Mouse (Mus musculus) layer of hippocampus, adult 18-20 months (tissue): ENCODE results near the gene Tyrobp. TPM values are rescaled to one million over a fixed set of nuclear protein-coding genes. Genes with fewer than 3 reads are reported as not detected.

Experiments
- DNase-seq, 2 experiments: peaks; one replicate each; pipeline ENCODE4 v3.0.0; 2022; ENCODE audit warnings: low spot score in 2 of 2
- total RNA-seq, 2 experiments: library from RNA; stranded (reverse); gene quantifications; 2 replicates each; pipeline ENCODE4 v1.2.3; 2021

Tyrobp gene
- total RNA-seq, 2 experiments from 2014 or later = 29.7 to 34.3 TPM

- DNase-seq = peak in 1 of 2 experiments; percentile 63
These were observed 9.6 kb downstream of the Tyrobp start for GRCm38 (mm10) chr7:30423071-30423641.

- no peak for DNase-seq
These were observed 15.8 kb downstream of the Tyrobp start for GRCm38 (mm10) chr7:30429327-30429726.

- no peak for DNase-seq
These were observed 16.6 kb downstream of the Tyrobp start for GRCm38 (mm10) chr7:30430191-30430590.

- DNase-seq = peak; percentile 83 to 94
These were observed 18.2 kb downstream of the Tyrobp start for GRCm38 (mm10) chr7:30431793-30432192.

GRCm38 (mm10) chr7:30434238-30434637 is 20.7 kb downstream of the Tyrobp start:
- DNase-seq = no peak

GRCm38 (mm10) chr7:30434701-30435100 is 21.1 kb downstream of the Tyrobp start:
- no peak for DNase-seq

- no peak for DNase-seq
These were observed 21.6 kb downstream of the Tyrobp start for GRCm38 (mm10) chr7:30435156-30435555.

- no peak for DNase-seq
These were observed 23.3 kb downstream of the Tyrobp start for GRCm38 (mm10) chr7:30436879-30437278.

GRCm38 (mm10) chr7:30439734-30440133 is 26.2 kb downstream of the Tyrobp start:
- DNase-seq = no peak

GRCm38 (mm10) chr7:30440697-30441096 is 27.1 kb downstream of the Tyrobp start:
- peak; percentile 50 to 81 for DNase-seq

- no peak for DNase-seq
These were observed 30.1 kb downstream of the Tyrobp start for GRCm38 (mm10) chr7:30443696-30444095.

GRCm38 (mm10) chr7:30444154-30444970 is 30.8 kb downstream of the Tyrobp start:
- peak; percentile 79 to 84 for DNase-seq

- peak; percentile 83 to 90 for DNase-seq
These were observed 31.6 kb downstream of the Tyrobp start, which contains the start of gene Aplp1 for GRCm38 (mm10) chr7:30444971-30445751. Gene Aplp1 (minus strand): TSS chr7:30445535.

GRCm38 (mm10) chr7:30450241-30450640 is 36.7 kb downstream of the Tyrobp start:
- no peak for DNase-seq

- no peak for DNase-seq
These were observed 39.8 kb downstream of the Tyrobp start for GRCm38 (mm10) chr7:30453327-30453726.

- no peak for DNase-seq
These were observed 40.2 kb downstream of the Tyrobp start for GRCm38 (mm10) chr7:30453766-30454165.

- no peak for DNase-seq
These were observed 40.7 kb downstream of the Tyrobp start for GRCm38 (mm10) chr7:30454259-30454658.

- no peak for DNase-seq
These were observed 42.9 kb downstream of the Tyrobp start for GRCm38 (mm10) chr7:30456487-30456886.

GRCm38 (mm10) chr7:30456911-30457628 is 43.5 kb downstream of the Tyrobp start:
- no peak for DNase-seq

GRCm38 (mm10) chr7:30457629-30458330 is 44.2 kb downstream of the Tyrobp start, which contains the start of the genes Kirrel2 and Nphs1:
Gene Kirrel2 (minus strand): TSS chr7:30457690.
Gene Nphs1 (plus strand): TSS chr7:30458315.
- DNase-seq = peak; percentile 58 to 78
